Mouse (Mus musculus): Measurements from ENCODE around the gene Galnt2.

DNA sequence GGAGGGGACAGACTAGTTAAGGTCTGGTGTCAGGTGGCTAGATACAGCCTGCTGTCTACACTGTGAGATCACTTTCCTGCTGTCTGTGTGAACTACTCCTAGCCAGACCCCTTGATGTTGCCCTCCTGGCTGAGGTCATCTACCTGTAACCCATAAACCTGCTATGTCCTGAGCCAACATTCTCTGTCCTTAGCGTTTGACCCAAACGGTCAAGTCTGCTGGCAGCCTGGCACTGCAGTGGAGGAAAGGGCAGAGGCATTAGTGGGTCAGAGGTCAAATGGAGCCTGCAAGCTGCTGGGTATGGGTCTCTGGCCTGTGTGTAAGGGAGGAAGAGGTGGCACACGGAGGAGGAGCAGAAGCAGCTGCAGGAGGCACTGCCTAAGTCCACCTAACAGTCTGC, 41.6 kb downstream of the Galnt2 start:
- TF ChIP-seq CTCF (IDR thresholded peaks at IDR 0.05; ENCODE audit: low read depth, low read length), result no peak
- TF ChIP-seq POLR2A (IDR thresholded peaks at IDR 0.05; ENCODE audit: borderline replicate concordance, low read depth, low read length), result no peak

Measured in bone marrow macrophage, adult 2 months (primary cell).